Mouse (Mus musculus) ES-E14 (cell line): Measurements from ENCODE around the gene Txlna.

Experiments
- CHD2 ChIP-seq: IDR thresholded peaks from 2 replicates; pipeline ENCODE4 v1.6.1; 2014; ENCODE audit warnings: mild to moderate bottlenecking, low read depth, low read length, inconsistent platforms
- ZC3H11A ChIP-seq: IDR thresholded peaks from 2 replicates; pipeline ENCODE4 v1.6.1; 2012; ENCODE audit warnings: low read depth, mild to moderate bottlenecking, inconsistent platforms, low read length, borderline replicate concordance

DNA sequence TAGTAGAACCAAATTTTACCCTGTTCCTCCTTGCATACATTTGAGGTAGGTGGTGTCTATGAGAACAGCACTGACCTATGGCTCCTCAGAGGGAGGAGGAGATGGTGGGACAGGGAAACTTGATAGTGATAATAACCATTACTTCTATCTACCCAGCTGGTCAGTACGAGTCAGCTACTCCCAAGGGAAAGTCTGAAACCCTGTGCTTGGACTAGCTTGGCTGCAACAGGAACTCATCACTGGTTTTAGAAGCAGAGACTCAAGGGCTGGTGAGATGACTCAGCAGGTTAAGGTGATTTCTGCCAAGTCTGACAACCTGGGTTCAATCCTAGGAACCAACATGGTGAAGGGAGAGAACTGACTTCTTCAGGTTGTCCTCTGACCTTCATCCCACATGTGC is 7.8 kb upstream of the Txlna start:
- TF ChIP-seq CHD2, result no peak
- no peak for TF ChIP-seq ZC3H11A
